Mouse (Mus musculus): ENCODE data around the gene Gpr183.

Gpr183 gene

GRCm38 (mm10) chr14:121932180-121932579 is 32.8 kb downstream of the Gpr183 start:
- no peak for DNase-seq (ENCODE audit: low read depth in 1 of 2, low spot score in 2 of 2)

- no peak for DNase-seq (ENCODE audit: low read depth in 1 of 2, low spot score in 2 of 2)
Observed at GRCm38 (mm10) chr14:121931594-121931993, 33.4 kb downstream of the Gpr183 start.

GRCm38 (mm10) chr14:121930731-121931383 is 34.1 kb downstream of the Gpr183 start:
- DNase-seq (ENCODE audit: low read depth in 1 of 2, low spot score in 2 of 2), result no peak

GRCm38 (mm10) chr14:121929243-121929951 is 35.6 kb downstream of the Gpr183 start:
- DNase-seq (ENCODE audit: low read depth in 1 of 2, low spot score in 2 of 2), result no peak

- DNase-seq (ENCODE audit: low read depth in 1 of 2, low spot score in 2 of 2), result peak in 1 of 2 experiments; percentile 29
Observed at GRCm38 (mm10) chr14:121928375-121929137, 36.4 kb downstream of the Gpr183 start.

GRCm38 (mm10) chr14:121927451-121927850 is 37.5 kb downstream of the Gpr183 start:
- no peak for DNase-seq (ENCODE audit: low read depth in 1 of 2, low spot score in 2 of 2)

GRCm38 (mm10) chr14:121926901-121927300 is 38.1 kb downstream of the Gpr183 start:
- no peak for DNase-seq (ENCODE audit: low read depth in 1 of 2, low spot score in 2 of 2)

- DNase-seq (ENCODE audit: low read depth in 1 of 2, low spot score in 2 of 2), result no peak
Observed at GRCm38 (mm10) chr14:121924876-121925275, 40.1 kb downstream of the Gpr183 start.

GRCm38 (mm10) chr14:121922731-121923130 is 42.3 kb downstream of the Gpr183 start:
- no peak for DNase-seq (ENCODE audit: low read depth in 1 of 2, low spot score in 2 of 2)

- DNase-seq (ENCODE audit: low read depth in 1 of 2, low spot score in 2 of 2), result no peak
Observed at GRCm38 (mm10) chr14:121922016-121922415, 43.0 kb downstream of the Gpr183 start.

GRCm38 (mm10) chr14:121920511-121921124 is 44.4 kb downstream of the Gpr183 start:
- no peak for DNase-seq (ENCODE audit: low read depth in 1 of 2, low spot score in 2 of 2)

- no peak for DNase-seq (ENCODE audit: low read depth in 1 of 2, low spot score in 2 of 2)
Observed at GRCm38 (mm10) chr14:121919752-121920151, 45.2 kb downstream of the Gpr183 start.

- no peak for DNase-seq (ENCODE audit: low read depth in 1 of 2, low spot score in 2 of 2)
Observed at GRCm38 (mm10) chr14:121918266-121918665, 46.7 kb downstream of the Gpr183 start.

- peak in 1 of 2 experiments; percentile 27 for DNase-seq (ENCODE audit: low read depth in 1 of 2, low spot score in 2 of 2)
Observed at GRCm38 (mm10) chr14:121916311-121917094, 48.5 kb downstream of the Gpr183 start.

GRCm38 (mm10) chr14:121915621-121916020 is 49.4 kb downstream of the Gpr183 start, which contains the start of gene Gpr18:
Gpr18 (minus strand) TSS chr14:121915781.
- DNase-seq (ENCODE audit: low read depth in 1 of 2, low spot score in 2 of 2), result peak in 1 of 2 experiments; percentile 34

GRCm38 (mm10) chr14:121915143-121915542 is 49.9 kb downstream of the Gpr183 start:
- DNase-seq (ENCODE audit: low read depth in 1 of 2, low spot score in 2 of 2), result no peak

GRCm38 (mm10) chr14:121912501-121912900 is 52.5 kb downstream of the Gpr183 start:
- no peak for DNase-seq (ENCODE audit: low read depth in 1 of 2, low spot score in 2 of 2)

- no peak for DNase-seq (ENCODE audit: low read depth in 1 of 2, low spot score in 2 of 2)
Observed at GRCm38 (mm10) chr14:121909868-121910267, 55.1 kb downstream of the Gpr183 start.

GRCm38 (mm10) chr14:121906992-121907681 is 57.9 kb downstream of the Gpr183 start:
- no peak for DNase-seq (ENCODE audit: low read depth in 1 of 2, low spot score in 2 of 2)
